Mouse (Mus musculus) forelimb bud, embryonic 11.5 days (tissue): Measurements from ENCODE around the gene Apob.

Source experiments
- DNase-seq: peaks from one replicate; pipeline ENCODE4 v3.0.0-alpha.2; 2012; ENCODE audit warnings: low read depth, low spot score

Gene Apob

DNA sequence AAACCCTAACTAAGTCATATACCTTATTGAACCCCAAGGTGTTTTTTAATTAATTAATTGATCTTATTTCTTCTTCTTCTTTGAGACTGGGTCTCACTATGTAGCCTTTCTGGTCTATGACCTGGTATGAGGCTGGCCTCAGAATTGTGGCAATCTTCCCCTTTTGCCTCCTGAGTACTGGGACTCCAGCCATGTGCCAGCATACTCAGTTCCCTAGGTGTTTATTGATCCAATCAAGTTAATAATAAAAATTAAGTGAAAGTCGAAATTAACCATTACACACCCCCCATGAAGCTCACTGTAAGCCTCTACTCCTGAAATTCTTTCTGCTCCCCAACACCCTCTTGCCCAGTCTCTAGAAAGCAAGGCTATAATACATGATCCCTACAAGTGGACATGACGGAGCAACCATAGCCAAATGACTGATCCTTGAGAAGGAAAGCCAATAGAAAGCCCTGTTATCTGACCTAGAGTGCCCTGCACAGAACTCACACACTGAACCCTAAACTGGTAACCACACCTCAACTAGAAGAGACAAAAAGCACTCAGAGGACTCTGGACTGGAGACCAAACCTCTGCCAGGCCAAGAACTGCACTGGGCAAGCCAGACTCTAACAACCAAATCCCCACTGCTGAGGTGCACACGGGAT, 60.8 kb downstream of the Apob start:
- no peak for DNase-seq

DNA sequence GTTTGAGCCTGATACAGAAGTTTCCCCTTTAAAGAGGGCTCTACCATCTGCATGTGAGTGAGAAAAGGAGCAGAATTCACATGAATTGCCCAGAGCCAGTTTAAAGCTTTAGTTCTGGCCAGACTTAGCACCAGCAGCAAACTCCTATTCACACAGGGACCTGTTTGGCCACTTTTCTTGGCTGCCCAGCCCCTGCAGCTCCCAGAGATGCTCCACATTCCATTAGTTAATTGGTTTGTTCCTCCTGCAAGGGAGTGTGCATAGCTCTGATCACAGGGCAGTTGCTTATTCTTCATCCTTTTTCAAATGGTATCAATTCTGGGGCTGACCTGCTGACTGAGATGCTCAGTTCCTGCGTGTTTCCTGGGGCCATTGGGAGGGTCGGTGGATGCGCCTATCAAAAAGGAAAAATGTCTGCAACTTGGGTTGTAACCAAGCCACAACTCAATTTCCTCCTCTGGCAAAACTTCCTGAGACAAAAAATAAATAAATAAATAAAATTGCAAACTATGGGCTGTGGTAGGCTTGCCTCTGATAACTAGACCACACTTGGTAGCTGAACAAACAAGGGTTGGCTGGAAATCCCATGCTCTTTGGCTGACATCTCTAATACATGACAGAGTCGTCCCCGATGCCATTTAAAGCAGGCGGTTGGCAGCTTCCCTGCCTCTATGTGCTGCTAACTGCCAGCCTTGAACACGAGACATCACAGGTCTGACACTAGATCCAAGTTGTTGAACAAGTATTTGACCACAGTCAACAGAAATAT, 65.4 kb downstream of the Apob start:
- no peak for DNase-seq

DNA sequence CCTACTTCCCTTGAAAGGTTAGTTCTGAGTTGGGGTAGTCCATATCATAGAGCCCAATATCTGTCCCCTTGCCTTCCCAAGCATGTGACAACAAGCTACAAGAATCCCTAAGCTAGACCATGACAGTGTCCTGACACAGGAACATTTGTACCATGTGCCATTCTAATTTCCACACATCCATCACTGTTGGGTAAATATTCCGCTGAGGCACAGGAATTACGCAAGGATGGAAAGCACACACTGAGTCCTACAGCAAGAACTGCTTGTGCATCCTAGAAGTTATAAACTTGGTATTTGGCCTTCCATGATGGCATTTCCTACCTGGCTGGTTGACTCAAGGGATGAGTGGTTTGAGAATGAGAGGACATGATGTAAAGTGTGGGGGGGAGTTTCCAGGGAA, 69.6 kb downstream of the Apob start:
- no peak for DNase-seq

DNA sequence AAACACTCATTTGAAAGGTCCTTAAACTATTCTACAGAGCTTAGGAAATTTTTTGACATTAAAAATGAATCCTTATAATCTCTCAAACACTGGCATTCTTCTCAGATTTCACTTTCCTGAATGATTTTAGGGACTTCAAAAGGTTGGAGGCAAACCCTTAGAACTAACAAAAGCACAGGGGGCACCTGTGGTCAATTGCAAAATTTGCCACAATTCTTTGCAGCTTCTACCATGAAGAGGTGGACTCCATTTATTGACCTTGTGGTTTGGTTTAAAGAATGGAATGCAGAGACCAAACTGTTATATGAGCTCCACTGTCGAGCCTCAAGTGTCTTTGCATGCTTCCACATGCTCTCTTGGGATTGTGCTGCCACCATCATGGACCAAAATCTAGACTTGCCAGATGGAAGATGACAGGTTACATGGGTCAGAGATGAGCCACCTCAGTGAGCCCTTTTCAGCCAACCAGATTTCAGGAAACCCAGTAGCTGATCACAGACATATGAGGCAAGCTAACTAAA, 70.4 kb downstream of the Apob start:
- DNase-seq, result no peak

DNA sequence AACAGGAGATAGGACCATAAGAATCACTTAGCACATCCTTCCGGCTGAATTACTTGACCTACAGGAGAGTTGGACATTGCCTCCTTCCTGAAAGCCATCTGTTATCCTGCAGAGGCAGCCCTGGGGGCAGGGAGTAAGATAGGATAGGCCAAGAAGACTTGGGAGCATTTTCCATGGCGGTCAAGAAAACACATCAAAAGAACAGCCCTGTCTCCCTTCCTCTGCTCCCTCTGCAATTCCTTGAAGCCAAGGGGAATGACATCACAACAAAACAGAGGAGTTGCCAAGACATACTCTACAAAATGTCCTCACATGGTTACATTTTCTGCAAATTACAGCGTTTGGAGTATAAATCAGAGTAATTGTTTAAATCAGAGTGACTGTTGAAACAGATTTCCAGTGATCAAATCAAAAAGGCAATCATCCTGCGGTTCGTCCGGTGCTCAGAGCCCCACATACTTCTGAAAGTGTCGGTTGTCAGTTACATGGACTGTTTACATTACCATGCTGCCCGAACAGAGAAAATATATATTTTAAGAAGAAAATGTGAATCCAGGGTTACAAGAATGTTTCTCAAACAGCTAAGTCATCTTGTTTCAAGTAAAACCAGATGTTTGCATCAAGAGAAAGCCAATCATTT, 78.7 kb downstream of the Apob start:
- DNase-seq, result no peak

DNA sequence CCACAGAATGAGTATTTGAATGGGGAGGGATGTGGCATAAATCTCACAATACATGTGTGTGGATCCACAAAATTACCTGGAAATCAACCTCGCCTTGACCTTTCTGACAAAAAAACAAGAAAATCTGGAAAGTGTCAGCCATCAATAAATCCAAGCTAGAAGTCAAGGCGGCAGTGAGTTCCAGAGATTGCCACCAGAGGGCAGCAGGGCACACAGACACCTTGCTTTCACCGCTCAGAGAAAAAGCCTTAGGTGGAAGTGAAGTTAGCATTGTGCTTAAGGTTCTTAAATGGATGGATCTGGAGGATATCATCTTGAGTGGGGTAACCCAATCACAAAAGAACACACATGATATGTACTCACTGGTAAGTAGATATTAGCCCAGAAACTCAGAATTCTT, 82.1 kb downstream of the Apob start:
- peak; percentile 68 for DNase-seq

DNA sequence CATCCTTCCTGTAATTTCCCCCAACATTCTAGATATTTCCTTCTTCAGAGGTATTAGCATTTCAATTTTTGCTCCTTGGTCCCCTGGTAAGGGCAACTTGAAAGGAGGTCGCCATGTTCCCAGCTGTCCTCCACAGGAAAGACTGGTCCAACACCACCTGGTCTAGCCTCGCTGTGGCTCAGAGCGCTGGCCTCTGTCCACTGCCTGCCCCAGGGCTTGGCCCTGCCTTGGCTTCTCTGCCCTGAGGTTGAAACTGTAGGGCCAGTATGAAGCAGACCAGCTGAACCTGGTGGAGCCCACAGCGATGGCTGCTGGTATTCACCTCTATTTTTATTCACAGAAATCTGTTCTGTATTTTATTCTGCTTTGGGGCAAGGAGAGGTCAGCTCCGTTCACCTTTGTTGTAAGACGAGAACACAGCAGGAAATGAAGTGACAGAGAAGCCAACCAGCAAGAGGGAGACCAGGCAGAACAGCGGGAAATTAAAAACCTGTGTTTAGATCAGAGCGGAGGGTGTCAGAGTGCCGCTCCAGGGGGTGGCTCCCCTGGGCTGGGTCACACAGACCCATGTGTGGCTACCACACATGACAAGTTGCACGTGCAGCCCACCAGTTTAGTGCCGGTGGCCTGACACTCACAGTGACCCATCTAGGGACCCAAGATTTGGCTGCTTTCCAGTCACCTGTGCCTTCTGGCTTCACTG, 86.1 kb downstream of the Apob start:
- DNase-seq, result peak; percentile 68
